ENCODE assay signal across 1 mouse cellular context in the genomic region with DNA sequence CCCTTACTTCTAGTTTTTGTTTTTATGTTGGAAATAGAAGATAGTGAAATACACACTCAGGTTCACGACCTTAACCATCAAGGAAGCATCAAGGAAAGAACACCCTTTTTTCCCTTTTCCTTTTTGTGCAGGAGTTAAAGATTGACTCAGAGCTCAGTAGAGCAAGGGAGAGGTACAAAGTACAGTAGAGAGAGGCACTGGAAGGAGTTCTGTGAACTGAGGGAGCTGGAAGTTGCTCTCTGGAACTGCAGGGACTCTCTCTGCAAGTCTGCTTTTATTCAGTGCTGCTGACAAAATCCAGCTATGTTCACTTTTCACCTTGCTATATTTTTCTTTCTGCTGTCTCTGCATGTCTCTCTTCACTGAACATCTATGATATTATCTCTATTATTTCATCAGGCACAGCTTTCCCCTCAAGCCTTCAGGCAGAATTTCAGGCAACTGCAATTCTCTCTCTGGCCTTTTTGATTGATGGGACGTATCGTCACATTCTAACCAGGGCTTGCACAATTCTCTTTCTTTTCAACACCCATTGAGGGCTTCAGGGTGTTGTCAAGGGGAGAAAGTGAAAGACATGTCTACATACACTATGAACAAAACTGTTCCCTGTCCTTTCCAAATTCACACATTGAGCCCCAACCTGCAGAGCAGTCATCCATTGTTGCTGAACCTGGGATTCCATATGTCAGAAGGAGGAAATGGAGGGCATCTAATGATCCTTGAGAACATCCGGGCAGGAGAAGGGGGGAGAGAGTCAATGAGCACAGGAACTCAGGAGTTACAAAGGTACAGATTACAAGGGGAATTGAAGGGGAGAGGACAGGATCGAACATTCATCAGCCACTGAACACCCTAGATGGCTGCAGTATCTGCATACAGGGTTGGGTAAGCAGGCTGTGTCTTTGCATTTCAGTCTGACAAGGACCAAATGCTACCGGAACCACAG.
TF ChIP-seq lines count a peak whose summit lies in the region.

No protein-coding gene starts in this region.

TF ChIP-seq in MEL, 35 proteins besides CTCF, POLR2A, EP300 and RAD21 (continued from another document):
- no peak for TF ChIP-seq ZNF384 (IDR thresholded peaks at IDR 0.05; ENCODE audit: low read depth, low read length)
- TF ChIP-seq GATA1 (IDR thresholded peaks at IDR 0.05; ENCODE audit: low read depth, low read length), result no peak
- TF ChIP-seq BHLHE40 (IDR thresholded peaks at IDR 0.05; ENCODE audit: borderline replicate concordance, low read depth, low read length), result no peak
- TF ChIP-seq SIN3A (IDR thresholded peaks at IDR 0.05; ENCODE audit: low read length), result 0 out of 2 replicates have a peak, but pooled peaks have one; percentile 35
- TF ChIP-seq NRF1 (IDR thresholded peaks at IDR 0.05; ENCODE audit: insufficient read depth, low read depth, low read length, poor library complexity, severe bottlenecking), result no peak
- TF ChIP-seq CHD2 (IDR thresholded peaks at IDR 0.05; ENCODE audit: low read length), result no peak
- 0 out of 2 replicates have a peak, but pooled peaks have one; percentile 20 for TF ChIP-seq HCFC1 (IDR thresholded peaks at IDR 0.05; ENCODE audit: low read depth, low read length)
- TF ChIP-seq ZMIZ1 (IDR thresholded peaks at IDR 0.05; ENCODE audit: low read depth, low read length), result no peak
- no peak for TF ChIP-seq UBTF (IDR thresholded peaks at IDR 0.05; ENCODE audit: borderline replicate concordance, insufficient read depth, low read depth, low read length)
- no peak for TF ChIP-seq POLR2AphosphoS5 (IDR thresholded peaks at IDR 0.05; ENCODE audit: borderline replicate concordance, low read depth, low read length)
- TF ChIP-seq MYB (IDR thresholded peaks at IDR 0.05; ENCODE audit: low read depth, low read length), result no peak
- TF ChIP-seq USF2 (IDR thresholded peaks at IDR 0.05; ENCODE audit: borderline replicate concordance in 1 of 2, insufficient read depth in 1 of 2, low read depth in 1 of 2, low read length in 2 of 2), result no peak
- no peak for TF ChIP-seq CHD1 (IDR thresholded peaks at IDR 0.05; ENCODE audit: low read depth, low read length)
- no peak for TF ChIP-seq E2F4 (IDR thresholded peaks at IDR 0.05; ENCODE audit: borderline replicate concordance, low read depth, low read length)
- TF ChIP-seq TBP (IDR thresholded peaks at IDR 0.05; ENCODE audit: low read depth, low read length), result no peak
